Mouse (Mus musculus): ENCODE data around the gene Tspan18. TPM values are rescaled to one million over a fixed set of nuclear protein-coding genes. Genes with fewer than 3 reads are reported as not detected.

Gene Tspan18
- polyA plus RNA-seq, 1 experiment, result 10.6 TPM

- Histone ChIP-seq H3K4me1 (ENCODE audit: control insufficient read depth, insufficient read depth, insufficient read length) (no peaks in the 10 kb centered on the region), H3K4me3 (ENCODE audit: extremely low read depth, insufficient read depth, insufficient read length) (no peak overlapping the region), H3K27me3 (ENCODE audit: control insufficient read depth, insufficient read depth, low read length) (no peaks in the 10 kb centered on the region), H3K27ac (ENCODE audit: insufficient read depth, low read length) (no peak overlapping the region), H3K36me3 (ENCODE audit: control insufficient read depth, insufficient read depth, low read length) (no peaks in the 10 kb centered on the region)
- TF ChIP-seq CTCF (IDR thresholded peaks at IDR 0.05; ENCODE audit: extremely low read depth, insufficient read depth, insufficient read length, insufficient replicate concordance), result no peak
- no peak for TF ChIP-seq POLR2A (IDR thresholded peaks at IDR 0.05; ENCODE audit: low read depth, low read length)
- no peak for DNase-seq (ENCODE audit: low read depth in 1 of 2, low spot score in 2 of 2)
- WGBS, result 6% methylated on average over 8 of the region's 8 CpGs
These were observed 34.6 kb upstream of the Tspan18 start for GRCm38 (mm10) chr2:93368954-93369353.

GRCm38 (mm10) chr2:93367962-93368361, 33.7 kb upstream of the Tspan18 start:
- Histone ChIP-seq H3K4me3 (ENCODE audit: extremely low read depth, insufficient read depth, insufficient read length) (no peak overlapping the region), H3K36me3 (ENCODE audit: control insufficient read depth, insufficient read depth, low read length) (no peaks in the 10 kb centered on the region), H3K4me1 (ENCODE audit: control insufficient read depth, insufficient read depth, insufficient read length) (no peaks in the 10 kb centered on the region), H3K27me3 (ENCODE audit: control insufficient read depth, insufficient read depth, low read length) (no peaks in the 10 kb centered on the region), H3K27ac (ENCODE audit: insufficient read depth, low read length) (no peak overlapping the region)
- WGBS, result 92% methylated on average over 6 of the region's 6 CpGs
- no peak for TF ChIP-seq CTCF (IDR thresholded peaks at IDR 0.05; ENCODE audit: extremely low read depth, insufficient read depth, insufficient read length, insufficient replicate concordance)
- TF ChIP-seq POLR2A (IDR thresholded peaks at IDR 0.05; ENCODE audit: low read depth, low read length), result no peak
- DNase-seq (ENCODE audit: low read depth in 1 of 2, low spot score in 2 of 2), result no peak

- Histone ChIP-seq H3K4me1 (ENCODE audit: control insufficient read depth, insufficient read depth, insufficient read length) (no peaks in the 10 kb centered on the region), H3K36me3 (ENCODE audit: control insufficient read depth, insufficient read depth, low read length) (no peaks in the 10 kb centered on the region), H3K27ac (ENCODE audit: insufficient read depth, low read length) (no peak overlapping the region), H3K27me3 (ENCODE audit: control insufficient read depth, insufficient read depth, low read length) (no peaks in the 10 kb centered on the region), H3K4me3 (ENCODE audit: extremely low read depth, insufficient read depth, insufficient read length) (no peak overlapping the region)
- no peak for DNase-seq (ENCODE audit: low read depth in 1 of 2, low spot score in 2 of 2)
- WGBS, result 76% methylated on average over 9 of the region's 9 CpGs
- TF ChIP-seq POLR2A (IDR thresholded peaks at IDR 0.05; ENCODE audit: low read depth, low read length) (no peak), CTCF (IDR thresholded peaks at IDR 0.05; ENCODE audit: extremely low read depth, insufficient read depth, insufficient read length, insufficient replicate concordance) (no peak)
These were observed 31.1 kb upstream of the Tspan18 start for GRCm38 (mm10) chr2:93365411-93365810.

GRCm38 (mm10) chr2:93364951-93365350, 30.6 kb upstream of the Tspan18 start:
- no peaks in the 10 kb centered on the region for H3K4me1 ChIP-seq (ENCODE audit: control insufficient read depth, insufficient read depth, insufficient read length)
- no peak overlapping the region for H3K4me3 ChIP-seq (ENCODE audit: extremely low read depth, insufficient read depth, insufficient read length)
- 91% methylated on average over 2 of the region's 2 CpGs for WGBS
- no peak for TF ChIP-seq POLR2A (IDR thresholded peaks at IDR 0.05; ENCODE audit: low read depth, low read length)
- TF ChIP-seq CTCF (IDR thresholded peaks at IDR 0.05; ENCODE audit: extremely low read depth, insufficient read depth, insufficient read length, insufficient replicate concordance), result no peak
- H3K36me3 ChIP-seq (ENCODE audit: control insufficient read depth, insufficient read depth, low read length), result no peaks in the 10 kb centered on the region
- DNase-seq (ENCODE audit: low read depth in 1 of 2, low spot score in 2 of 2), result no peak
- no peaks in the 10 kb centered on the region for H3K27me3 ChIP-seq (ENCODE audit: control insufficient read depth, insufficient read depth, low read length)
- H3K27ac ChIP-seq (ENCODE audit: insufficient read depth, low read length), result no peak overlapping the region

GRCm38 (mm10) chr2:93361454-93361853, 27.1 kb upstream of the Tspan18 start:
- H3K36me3 ChIP-seq (ENCODE audit: control insufficient read depth, insufficient read depth, low read length), result no peaks in the 10 kb centered on the region
- 76% methylated on average over 5 of the region's 5 CpGs for WGBS
- TF ChIP-seq POLR2A (IDR thresholded peaks at IDR 0.05; ENCODE audit: low read depth, low read length) (no peak), CTCF (IDR thresholded peaks at IDR 0.05; ENCODE audit: extremely low read depth, insufficient read depth, insufficient read length, insufficient replicate concordance) (no peak)

GRCm38 (mm10) chr2:93360310-93360709, 26.0 kb upstream of the Tspan18 start:
- DNase-seq (ENCODE audit: low read depth in 1 of 2, low spot score in 2 of 2), result no peak
- H3K4me3 ChIP-seq (ENCODE audit: extremely low read depth, insufficient read depth, insufficient read length), result no peak overlapping the region
- no peaks in the 10 kb centered on the region for H3K4me1 ChIP-seq (ENCODE audit: control insufficient read depth, insufficient read depth, insufficient read length)
- TF ChIP-seq CTCF (IDR thresholded peaks at IDR 0.05; ENCODE audit: extremely low read depth, insufficient read depth, insufficient read length, insufficient replicate concordance), result no peak
- no peak for TF ChIP-seq POLR2A (IDR thresholded peaks at IDR 0.05; ENCODE audit: low read depth, low read length)
- H3K27ac ChIP-seq (ENCODE audit: insufficient read depth, low read length), result no peak overlapping the region
- 83% methylated on average over 6 of the region's 6 CpGs for WGBS
- H3K36me3 ChIP-seq (ENCODE audit: control insufficient read depth, insufficient read depth, low read length), result no peaks in the 10 kb centered on the region
- H3K27me3 ChIP-seq (ENCODE audit: control insufficient read depth, insufficient read depth, low read length), result no peaks in the 10 kb centered on the region

More at GRCm38 (mm10) chr2:93361454-93361853, 27.1 kb upstream of the Tspan18 start:
- Histone ChIP-seq H3K27me3 (ENCODE audit: control insufficient read depth, insufficient read depth, low read length) (no peaks in the 10 kb centered on the region), H3K4me1 (ENCODE audit: control insufficient read depth, insufficient read depth, insufficient read length) (no peaks in the 10 kb centered on the region), H3K4me3 (ENCODE audit: extremely low read depth, insufficient read depth, insufficient read length) (no peak overlapping the region), H3K27ac (ENCODE audit: insufficient read depth, low read length) (no peak overlapping the region)
- no peak for DNase-seq (ENCODE audit: low read depth in 1 of 2, low spot score in 2 of 2)

- TF ChIP-seq CTCF (IDR thresholded peaks at IDR 0.05; ENCODE audit: extremely low read depth, insufficient read depth, insufficient read length, insufficient replicate concordance) (no peak), POLR2A (IDR thresholded peaks at IDR 0.05; ENCODE audit: low read depth, low read length) (no peak)
- no peaks in the 10 kb centered on the region for H3K36me3 ChIP-seq (ENCODE audit: control insufficient read depth, insufficient read depth, low read length)
- DNase-seq (ENCODE audit: low read depth in 1 of 2, low spot score in 2 of 2), result no peak
- 90% methylated on average over 2 of the region's 2 CpGs for WGBS
- H3K4me1 ChIP-seq (ENCODE audit: control insufficient read depth, insufficient read depth, insufficient read length), result no peaks in the 10 kb centered on the region
- no peak overlapping the region for H3K27ac ChIP-seq (ENCODE audit: insufficient read depth, low read length)
- H3K27me3 ChIP-seq (ENCODE audit: control insufficient read depth, insufficient read depth, low read length), result no peaks in the 10 kb centered on the region
- H3K4me3 ChIP-seq (ENCODE audit: extremely low read depth, insufficient read depth, insufficient read length), result no peak overlapping the region
These were observed 23.1 kb upstream of the Tspan18 start for GRCm38 (mm10) chr2:93357391-93357790.
